Mouse (Mus musculus) heart, postnatal 0 days (tissue): ENCODE data around the gene Megf11.

Source experiments
- CTCF ChIP-seq: IDR thresholded peaks from 2 replicates; pipeline ENCODE4 v1.5.1; 2016; ENCODE audit warnings: antibody characterized with exemption, control low read depth, low read depth
- EP300 ChIP-seq: IDR thresholded peaks from 2 replicates; pipeline ENCODE4 v1.6.1; 2016; ENCODE audit warnings: antibody characterized with exemption, low read depth

DNA sequence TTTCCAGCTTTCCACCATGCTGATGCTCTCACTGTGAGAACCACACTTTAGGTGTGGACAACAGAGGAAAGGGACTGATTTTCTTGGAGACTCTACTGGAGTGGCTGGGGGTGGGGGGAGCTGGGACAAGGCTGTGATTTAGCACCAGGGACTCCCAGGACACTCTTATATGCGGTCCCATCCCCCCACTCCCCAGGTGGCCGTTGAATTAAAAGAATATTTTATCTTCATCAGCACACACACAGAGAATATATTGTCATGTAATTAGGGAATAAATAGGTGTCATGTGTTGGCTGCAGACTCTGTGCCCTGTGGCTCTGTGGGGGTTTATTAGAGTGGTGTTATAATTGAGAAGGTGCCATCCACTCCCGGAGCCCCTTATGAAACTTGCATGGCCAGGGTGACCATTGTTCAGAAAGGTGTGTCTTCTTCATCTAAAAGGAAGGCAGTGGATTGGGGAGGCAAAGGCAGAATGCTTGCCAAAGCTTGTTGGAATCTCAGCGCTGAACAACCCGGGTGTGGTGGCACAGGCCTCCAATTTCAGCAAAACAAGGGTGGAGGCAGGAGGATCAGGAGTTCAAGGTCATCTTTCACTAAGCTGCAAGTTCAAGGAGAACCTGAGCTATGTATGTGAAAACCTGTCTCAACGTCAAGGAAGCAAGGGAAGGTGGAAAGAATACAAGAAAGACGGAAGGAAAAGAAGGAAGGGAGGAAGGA is 4.3 kb downstream of the Megf11 start:
- TF ChIP-seq CTCF (no peak), EP300 (no peak)
